Mouse (Mus musculus) lung, postnatal 10 days (tissue): ENCODE results near the gene Gosr2.

Source experiments
- DNase-seq: peaks from one replicate; pipeline ENCODE4 v3.0.0; 2021

Gene Gosr2

GRCm38 (mm10) chr11:103688271-103688979 is 9.3 kb downstream of the Gosr2 start:
- no peak for DNase-seq

DNA sequence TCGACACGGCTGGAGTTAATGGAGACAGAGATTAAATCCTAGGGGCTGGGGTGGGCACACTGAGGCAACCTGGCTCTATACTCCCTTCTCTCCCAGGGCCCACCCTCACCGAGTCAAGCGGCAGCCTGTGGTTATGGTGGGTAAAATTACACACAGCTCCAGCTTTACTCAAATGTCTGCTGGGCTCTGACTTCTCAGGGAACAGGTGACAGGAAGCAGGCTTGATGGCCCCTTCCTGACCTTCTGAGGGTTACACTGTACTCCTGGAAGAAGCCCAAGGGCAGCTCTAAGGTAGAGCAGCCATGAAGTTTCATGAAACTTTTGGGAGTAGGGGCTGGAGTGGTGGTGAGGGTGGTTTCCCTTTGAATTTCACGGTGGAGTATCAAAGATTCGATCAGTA is 11.0 kb downstream of the Gosr2 start:
- no peak for DNase-seq

DNA sequence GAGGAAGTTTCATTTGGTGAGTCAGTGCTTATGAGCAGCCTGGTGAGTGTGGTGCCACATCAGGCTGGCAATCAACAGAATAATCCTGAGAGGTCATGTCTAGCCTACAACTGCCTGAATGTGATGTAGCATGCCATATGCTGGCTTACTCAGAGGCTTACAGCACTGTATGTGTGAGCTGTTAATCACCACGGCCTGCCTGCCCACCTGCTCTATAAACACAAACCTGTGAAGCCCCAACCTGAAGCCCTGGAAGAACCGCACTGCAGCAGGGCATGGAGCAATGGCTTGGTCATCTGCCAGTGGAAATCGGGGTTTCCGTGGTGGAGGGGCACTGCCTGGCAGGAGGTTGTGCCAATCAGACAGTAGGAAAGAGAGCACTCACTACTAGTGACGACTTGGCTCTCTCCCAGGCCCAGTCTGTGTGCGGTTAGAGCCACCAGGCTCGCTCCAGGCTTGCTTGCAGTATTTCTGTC is 12.4 kb downstream of the Gosr2 start:
- DNase-seq, result no peak

- no peak for DNase-seq
These were observed 13.9 kb downstream of the Gosr2 start for GRCm38 (mm10) chr11:103683667-103684334.

GRCm38 (mm10) chr11:103677042-103677441 is 20.7 kb downstream of the Gosr2 start:
- DNase-seq, result peak; percentile 67

DNA sequence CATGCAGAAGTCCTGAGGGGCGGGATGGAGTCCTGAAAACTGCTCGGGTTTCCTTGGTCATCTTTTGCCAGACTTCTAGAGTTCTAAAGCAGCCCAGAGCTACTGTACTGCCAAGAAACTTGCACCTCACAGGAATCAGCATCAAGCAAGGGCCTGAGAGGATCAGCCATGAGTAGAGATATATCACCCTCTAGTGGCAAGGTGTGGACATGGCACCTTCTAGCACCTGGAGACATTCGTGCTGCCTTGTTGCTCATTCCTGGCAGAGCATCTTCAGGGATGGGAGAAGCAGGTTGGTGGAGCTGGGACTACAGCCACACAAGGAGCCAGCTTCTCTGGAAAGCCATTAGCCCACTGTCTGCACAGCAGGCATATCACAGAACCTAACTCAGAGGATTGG is 22.1 kb downstream of the Gosr2 start:
- DNase-seq, result peak; percentile 59

- DNase-seq, result no peak
These were observed 30.7 kb downstream of the Gosr2 start for GRCm38 (mm10) chr11:103666907-103667426.

- DNase-seq, result no peak
These were observed 31.4 kb downstream of the Gosr2 start for GRCm38 (mm10) chr11:103666181-103666906.

DNA sequence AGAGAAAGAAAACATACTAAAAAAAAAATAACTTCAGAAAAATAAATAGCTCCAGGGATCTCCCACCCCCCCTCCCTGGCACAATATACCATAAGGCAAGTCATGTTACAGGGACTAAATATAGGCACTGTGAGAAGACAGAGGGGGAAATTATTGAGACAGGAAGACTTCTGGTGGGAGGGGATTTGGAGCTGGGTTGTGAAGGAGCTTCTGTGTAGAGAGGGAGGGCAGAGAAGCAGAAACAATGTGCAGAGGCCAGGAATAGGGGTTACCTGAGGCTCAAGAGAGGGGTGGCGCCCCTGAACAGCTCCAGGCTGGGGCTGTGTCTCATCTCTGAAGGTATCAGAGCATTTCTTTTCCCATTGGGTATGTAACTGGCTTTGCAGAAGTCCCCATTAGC is 32.0 kb downstream of the Gosr2 start:
- no peak for DNase-seq

GRCm38 (mm10) chr11:103663119-103663518 is 34.6 kb downstream of the Gosr2 start:
- DNase-seq, result no peak

GRCm38 (mm10) chr11:103662546-103662945 is 35.2 kb downstream of the Gosr2 start:
- no peak for DNase-seq

DNA sequence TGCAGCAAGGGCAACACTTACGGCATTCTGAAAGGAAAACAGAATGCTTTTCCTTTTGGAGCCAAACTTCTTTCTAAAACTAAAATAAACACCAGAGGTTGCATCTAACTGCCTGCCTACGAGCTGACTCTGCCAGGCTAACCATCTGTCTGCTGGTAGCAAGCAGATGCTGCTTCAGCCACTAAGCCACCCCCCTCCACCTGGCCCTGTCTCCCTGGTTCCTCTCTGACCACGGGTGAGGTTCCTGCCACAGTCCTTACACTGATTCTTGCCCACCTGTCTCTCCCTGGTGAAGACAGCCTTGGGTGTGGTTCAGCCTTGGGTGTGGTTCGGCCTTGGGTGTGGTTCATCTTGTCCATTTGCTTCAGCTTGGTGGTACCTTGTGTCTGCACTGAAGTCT is 35.8 kb downstream of the Gosr2 start:
- no peak for DNase-seq

- DNase-seq, result no peak
These were observed 39.5 kb downstream of the Gosr2 start for GRCm38 (mm10) chr11:103658189-103658588.

DNA sequence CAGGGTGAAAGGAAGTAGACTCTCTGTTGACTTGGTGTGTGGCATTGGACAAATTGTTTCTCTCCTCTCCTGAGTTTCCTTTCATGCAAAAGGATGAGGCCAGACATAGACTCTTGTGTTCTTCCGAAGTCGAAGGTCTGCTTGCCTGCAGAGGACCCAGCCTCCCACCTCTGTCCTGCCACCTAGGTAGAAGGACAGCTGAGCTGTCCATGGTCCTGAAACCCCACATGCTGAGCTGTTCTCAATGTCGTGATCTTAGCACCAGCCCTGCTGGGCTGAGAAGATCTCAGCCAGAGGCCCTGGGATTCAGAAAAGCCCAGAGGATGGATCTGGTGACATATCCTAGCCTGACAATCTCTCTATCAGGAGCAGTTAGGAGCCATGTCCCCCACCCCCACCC is 41.2 kb downstream of the Gosr2 start:
- peak; percentile 56 for DNase-seq

GRCm38 (mm10) chr11:103653359-103653965 is 44.2 kb downstream of the Gosr2 start:
- no peak for DNase-seq

DNA sequence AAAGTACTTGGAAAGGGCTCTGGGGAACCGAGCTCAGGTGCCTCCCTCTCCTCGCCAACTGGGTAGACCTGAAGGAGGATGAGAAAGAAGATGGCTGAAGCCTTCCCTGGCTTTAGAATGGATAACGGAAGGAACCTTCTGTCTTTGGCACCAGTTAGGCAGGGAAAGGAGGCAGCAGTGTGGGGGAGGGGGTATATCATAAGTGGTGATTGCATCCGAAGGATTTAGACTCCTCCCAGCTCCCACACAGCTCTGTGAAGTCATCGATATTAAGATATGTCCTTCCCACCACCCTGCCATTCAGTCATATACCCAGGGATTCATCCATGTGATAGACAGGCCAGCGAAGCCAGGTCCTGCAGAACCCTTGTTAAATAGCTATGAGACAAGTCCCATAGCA is 46.3 kb downstream of the Gosr2 start:
- DNase-seq, result no peak

GRCm38 (mm10) chr11:103649983-103650493 is 47.7 kb downstream of the Gosr2 start:
- DNase-seq, result no peak

GRCm38 (mm10) chr11:103649301-103649982 is 48.3 kb downstream of the Gosr2 start, which contains the start of gene Rprml:
TSS of gene Rprml (plus strand) at chr11:103649570.
- DNase-seq, result no peak

DNA sequence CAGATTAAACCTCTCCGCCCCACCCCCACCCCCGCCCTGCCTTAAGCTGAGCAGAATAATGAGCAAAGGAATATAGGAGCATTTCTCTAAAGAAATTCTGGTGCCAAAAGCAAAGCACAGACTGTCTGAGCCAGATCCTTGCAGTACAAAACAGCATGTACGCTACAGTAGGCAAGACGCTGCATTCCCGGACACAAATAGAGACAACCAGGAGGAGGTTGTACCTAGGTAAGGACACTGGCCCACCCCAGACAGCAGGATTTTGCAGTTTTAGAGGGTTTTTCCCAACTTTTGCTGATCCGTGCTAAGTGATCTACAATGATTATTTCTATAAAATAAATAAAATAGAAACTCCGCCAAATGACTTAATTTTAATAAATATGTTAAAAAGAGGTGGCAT is 49.0 kb downstream of the Gosr2 start:
- DNase-seq, result no peak

DNA sequence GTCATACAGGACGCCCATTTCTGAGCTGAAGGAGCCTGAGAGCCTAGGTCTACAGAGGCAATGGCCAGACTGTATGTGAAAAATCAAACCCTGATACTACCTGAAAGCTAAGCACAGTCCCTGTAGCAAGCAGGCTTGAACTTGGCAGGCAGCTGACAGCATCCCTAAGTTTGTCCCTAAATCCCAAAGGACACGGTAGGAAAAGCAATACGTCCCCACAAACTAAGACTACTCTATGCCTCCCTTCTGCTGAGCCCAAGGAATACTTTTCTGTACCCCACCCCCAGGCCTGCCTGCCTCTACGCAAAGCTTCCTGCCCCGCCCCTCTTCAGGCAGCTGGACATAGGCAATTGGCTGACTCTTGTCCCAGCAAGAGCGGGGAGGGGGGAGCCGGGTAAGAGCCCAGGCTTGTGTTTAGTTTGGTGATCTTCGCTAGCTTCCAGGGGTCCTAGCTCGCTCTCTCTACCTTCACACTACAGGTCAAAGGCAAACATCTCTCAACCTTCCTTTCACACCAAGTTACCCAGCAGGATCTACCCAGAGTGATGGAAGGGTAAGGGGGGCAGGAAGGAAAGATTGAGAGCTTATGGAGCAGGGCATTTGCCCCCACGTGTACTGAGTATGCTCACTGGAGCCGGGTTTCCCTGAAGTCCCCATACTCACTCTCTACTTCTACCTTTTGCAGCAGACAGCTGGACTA is 49.6 kb downstream of the Gosr2 start:
- peak; percentile 47 for DNase-seq

DNA sequence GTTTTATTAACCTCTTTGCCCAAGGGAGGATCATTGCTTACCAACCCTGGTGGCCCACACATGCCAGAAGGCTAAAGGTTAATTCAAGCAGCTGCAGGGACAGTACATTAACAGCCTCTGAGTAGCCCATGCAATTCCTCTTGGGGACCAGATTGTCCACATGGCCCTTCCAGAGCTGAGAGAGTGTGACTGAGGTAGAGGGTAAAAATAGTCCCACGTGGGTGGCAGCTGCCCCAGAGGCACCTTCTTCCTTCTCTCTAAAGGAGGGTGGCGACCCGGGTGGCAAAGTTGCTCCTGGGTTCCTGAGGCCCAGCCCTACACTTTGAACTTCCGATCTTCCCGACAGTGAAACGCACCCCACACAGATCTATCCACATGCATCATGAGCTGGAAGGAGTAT is 51.4 kb downstream of the Gosr2 start:
- no peak for DNase-seq

DNA sequence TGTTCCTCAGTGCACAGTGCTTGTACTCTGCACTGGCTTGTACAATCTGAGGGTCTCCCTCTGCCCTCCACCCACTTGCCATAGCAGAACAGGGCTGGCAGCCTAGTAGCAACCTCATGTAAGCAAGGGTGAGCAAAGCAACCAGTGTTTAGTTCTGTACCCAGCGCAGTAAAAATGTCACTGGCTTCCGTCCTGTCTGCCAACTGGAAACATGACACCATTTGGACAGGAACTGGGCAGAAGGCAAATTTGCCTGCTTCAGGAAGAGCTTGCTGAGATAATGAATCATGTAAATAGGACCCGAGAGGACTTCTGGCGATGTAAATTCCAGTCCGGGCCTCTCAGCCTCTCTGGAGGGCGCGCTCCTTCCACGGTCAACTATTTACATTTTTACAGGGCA is 52.0 kb downstream of the Gosr2 start:
- DNase-seq, result no peak
